Mouse (Mus musculus): ENCODE measurements around the gene Susd4. TPM values are rescaled to one million over a fixed set of nuclear protein-coding genes. Genes with fewer than 3 reads are reported as not detected.

Gene Susd4
- polyA plus RNA-seq, 1 experiment, result 4.3 TPM

- 58% methylated on average over 5 of the region's 5 CpGs for WGBS
- Histone ChIP-seq H3K4me1 (replicated peaks; ENCODE audit: control insufficient read depth, insufficient read depth, low read length) (no peaks in the 10 kb centered on the region), H3K27me3 (ENCODE audit: control insufficient read depth, insufficient read depth, low read length) (no peaks in the 10 kb centered on the region), H3K4me3 (ENCODE audit: control insufficient read depth, insufficient read depth, low read length) (no peak overlapping the region), H3K27ac (ENCODE audit: control insufficient read depth, insufficient read depth, low read length) (no peak overlapping the region), H3K36me3 (ENCODE audit: control insufficient read depth, insufficient read depth, low read length) (no peaks in the 10 kb centered on the region)
- no peak for TF ChIP-seq CTCF (IDR thresholded peaks at IDR 0.05; ENCODE audit: borderline replicate concordance, control insufficient read depth, extremely low read depth, insufficient read depth, low read length, poor library complexity)
- TF ChIP-seq POLR2A (IDR thresholded peaks at IDR 0.05; ENCODE audit: control insufficient read depth, extremely low read depth, insufficient read depth, low read length, poor library complexity), result no peak
- no peak for DNase-seq
Measured at GRCm38 (mm10) chr1:182902095-182902494, 138.4 kb downstream of the Susd4 start.

- 93% methylated on average over 3 of the region's 3 CpGs for WGBS
- Histone ChIP-seq H3K4me3 (ENCODE audit: control insufficient read depth, insufficient read depth, low read length) (no peak overlapping the region), H3K27me3 (ENCODE audit: control insufficient read depth, insufficient read depth, low read length) (no peaks in the 10 kb centered on the region), H3K36me3 (ENCODE audit: control insufficient read depth, insufficient read depth, low read length) (no peaks in the 10 kb centered on the region), H3K4me1 (replicated peaks; ENCODE audit: control insufficient read depth, insufficient read depth, low read length) (no peaks in the 10 kb centered on the region), H3K27ac (ENCODE audit: control insufficient read depth, insufficient read depth, low read length) (no peak overlapping the region)
- no peak for DNase-seq
- no peak for TF ChIP-seq CTCF (IDR thresholded peaks at IDR 0.05; ENCODE audit: borderline replicate concordance, control insufficient read depth, extremely low read depth, insufficient read depth, low read length, poor library complexity)
- TF ChIP-seq POLR2A (IDR thresholded peaks at IDR 0.05; ENCODE audit: control insufficient read depth, extremely low read depth, insufficient read depth, low read length, poor library complexity), result no peak
Measured at GRCm38 (mm10) chr1:182902906-182903305, 139.2 kb downstream of the Susd4 start.

- Histone ChIP-seq H3K27ac (ENCODE audit: control insufficient read depth, insufficient read depth, low read length) (no peak overlapping the region), H3K4me3 (ENCODE audit: control insufficient read depth, insufficient read depth, low read length) (no peak overlapping the region), H3K4me1 (replicated peaks; ENCODE audit: control insufficient read depth, insufficient read depth, low read length) (no peaks in the 10 kb centered on the region), H3K36me3 (ENCODE audit: control insufficient read depth, insufficient read depth, low read length) (no peaks in the 10 kb centered on the region), H3K27me3 (ENCODE audit: control insufficient read depth, insufficient read depth, low read length) (no peaks in the 10 kb centered on the region)
- no peak for TF ChIP-seq CTCF (IDR thresholded peaks at IDR 0.05; ENCODE audit: borderline replicate concordance, control insufficient read depth, extremely low read depth, insufficient read depth, low read length, poor library complexity)
- no peak for DNase-seq
- 87% methylated on average over 3 of the region's 3 CpGs for WGBS
Measured at GRCm38 (mm10) chr1:182905669-182906068, 142.0 kb downstream of the Susd4 start.

- no peak for TF ChIP-seq POLR2A (IDR thresholded peaks at IDR 0.05; ENCODE audit: control insufficient read depth, extremely low read depth, insufficient read depth, low read length, poor library complexity)
- TF ChIP-seq CTCF (IDR thresholded peaks at IDR 0.05; ENCODE audit: borderline replicate concordance, control insufficient read depth, extremely low read depth, insufficient read depth, low read length, poor library complexity), result no peak
- H3K27ac ChIP-seq (ENCODE audit: control insufficient read depth, insufficient read depth, low read length), result no peak overlapping the region
- H3K4me1 ChIP-seq (replicated peaks; ENCODE audit: control insufficient read depth, insufficient read depth, low read length), result no peaks in the 10 kb centered on the region
- H3K4me3 ChIP-seq (ENCODE audit: control insufficient read depth, insufficient read depth, low read length), result no peak overlapping the region
- H3K36me3 ChIP-seq (ENCODE audit: control insufficient read depth, insufficient read depth, low read length), result no peaks in the 10 kb centered on the region
- H3K27me3 ChIP-seq (ENCODE audit: control insufficient read depth, insufficient read depth, low read length), result no peaks in the 10 kb centered on the region
- WGBS, result 34% methylated on average over 14 of the region's 14 CpGs
- peak; percentile 3 for DNase-seq
Measured at GRCm38 (mm10) chr1:182908050-182909036, 144.7 kb downstream of the Susd4 start.

- Histone ChIP-seq H3K27ac (ENCODE audit: control insufficient read depth, insufficient read depth, low read length) (no peak overlapping the region), H3K27me3 (ENCODE audit: control insufficient read depth, insufficient read depth, low read length) (no peaks in the 10 kb centered on the region), H3K4me1 (replicated peaks; ENCODE audit: control insufficient read depth, insufficient read depth, low read length) (no peaks in the 10 kb centered on the region), H3K4me3 (ENCODE audit: control insufficient read depth, insufficient read depth, low read length) (no peak overlapping the region), H3K36me3 (ENCODE audit: control insufficient read depth, insufficient read depth, low read length) (no peaks in the 10 kb centered on the region)
- DNase-seq, result no peak
- WGBS, result 73% methylated on average over 3 of the region's 3 CpGs
- TF ChIP-seq CTCF (IDR thresholded peaks at IDR 0.05; ENCODE audit: borderline replicate concordance, control insufficient read depth, extremely low read depth, insufficient read depth, low read length, poor library complexity), result no peak
- no peak for TF ChIP-seq POLR2A (IDR thresholded peaks at IDR 0.05; ENCODE audit: control insufficient read depth, extremely low read depth, insufficient read depth, low read length, poor library complexity)
Measured at GRCm38 (mm10) chr1:182909066-182909465, 145.4 kb downstream of the Susd4 start.

- DNase-seq, result no peak
- H3K36me3 ChIP-seq (ENCODE audit: control insufficient read depth, insufficient read depth, low read length), result no peaks in the 10 kb centered on the region
- 81% methylated on average over 5 of the region's 5 CpGs for WGBS
- TF ChIP-seq CTCF (IDR thresholded peaks at IDR 0.05; ENCODE audit: borderline replicate concordance, control insufficient read depth, extremely low read depth, insufficient read depth, low read length, poor library complexity) (no peak), POLR2A (IDR thresholded peaks at IDR 0.05; ENCODE audit: control insufficient read depth, extremely low read depth, insufficient read depth, low read length, poor library complexity) (no peak)
- no peak overlapping the region for H3K27ac ChIP-seq (ENCODE audit: control insufficient read depth, insufficient read depth, low read length)
- H3K4me1 ChIP-seq (replicated peaks; ENCODE audit: control insufficient read depth, insufficient read depth, low read length), result no peaks in the 10 kb centered on the region
- H3K27me3 ChIP-seq (ENCODE audit: control insufficient read depth, insufficient read depth, low read length), result no peaks in the 10 kb centered on the region
- H3K4me3 ChIP-seq (ENCODE audit: control insufficient read depth, insufficient read depth, low read length), result no peak overlapping the region
Measured at GRCm38 (mm10) chr1:182909596-182909995, 145.9 kb downstream of the Susd4 start.

All from thymus, adult 2 months (tissue).